Mouse (Mus musculus) liver, embryonic 16.5 days (tissue): Measurements from ENCODE around the gene Gm11563. TPM values are rescaled to one million over a fixed set of nuclear protein-coding genes. Genes with fewer than 3 reads are reported as not detected.
"Not testable (repeated sequence)": the region's sequence is repeated elsewhere in the genome, so short reads cannot be mapped to it uniquely, and the experiment has no call there.

Experiments used
- ATAC-seq: fragments of 200-750 bp; cut with Nextera tagmentation; 2 replicates; pipeline ENCODE4 v1.8.0; 2017; ENCODE audit warnings: low read depth, mild to moderate bottlenecking, moderate number of reproducible peaks, moderate library complexity
- H3K27ac ChIP-seq: fragments of 300-500 bp; sonication (generic); 2 replicates; pipeline ENCODE4 v1.5.1; 2014; ENCODE audit warnings: mild to moderate bottlenecking, low read length
- H3K27me3 ChIP-seq: fragments of 300-500 bp; sonication (generic); 2 replicates; pipeline ENCODE4 v1.6.1; 2014; ENCODE audit warnings: low read depth, low read length, mixed read lengths; ENCODE audit not compliant: control insufficient read depth, insufficient read depth
- H3K36me3 ChIP-seq: fragments of 300-500 bp; sonication (generic); 2 replicates; pipeline ENCODE4 v1.6.1; 2014; ENCODE audit warnings: mild to moderate bottlenecking; ENCODE audit not compliant: control insufficient read depth, insufficient read depth
- H3K4me1 ChIP-seq: fragments of 300-500 bp; sonication (generic); 2 replicates; pipeline ENCODE4 v1.6.1; 2014; ENCODE audit warnings: low read depth, low read length, mixed read lengths; ENCODE audit not compliant: control insufficient read depth
- H3K4me2 ChIP-seq: fragments of 300-500 bp; sonication (generic); 2 replicates; pipeline ENCODE4 v1.6.1; 2014; ENCODE audit warnings: low read depth, low read length, mixed read lengths
- H3K4me3 ChIP-seq: fragments of 300-500 bp; sonication (generic); 2 replicates; pipeline ENCODE4 v1.5.1; 2014; ENCODE audit warnings: low read depth, mild to moderate bottlenecking, low read length
- H3K9ac ChIP-seq: fragments of 300-500 bp; sonication (generic); 2 replicates; pipeline ENCODE4 v1.6.1; 2014; ENCODE audit warnings: low read depth, low read length
- H3K9me3 ChIP-seq: fragments of 300-500 bp; sonication (generic); replicated peaks from 2 replicates; pipeline ENCODE4 v1.6.1; 2016; ENCODE audit warnings: low read length; ENCODE audit not compliant: control insufficient read depth
- WGBS: fragments of 180-500 bp; shearing (Covaris S2); extraction: QIAGEN DNeasy Blood & Tissue Kit; methylation state at CpG from one replicate; pipeline ENCODE4 v1.1.7; 2014; ENCODE audit not compliant: insufficient replicate concordance; 5-methylcytosine and 5-hydroxymethylcytosine counted together
- polyA plus RNA-seq: library from polyadenylated mRNA; unstranded; fragments of >200 nt; fragmentation: Nextera tagmentation; extraction: Ambion mirVana; gene quantifications from 2 replicates; pipeline ENCODE4 v1.2.1, GENCODE M21; 2015

Gene Gm11563
- polyA plus RNA-seq, 1 experiment from 2014 or later, result not detected

- WGBS, result 75% methylated on average over 15 of the region's 15 CpGs
- ATAC-seq, result no peak
- Histone ChIP-seq H3K36me3 (no peaks in the 10 kb centered on the region), H3K4me2 (no peak overlapping the region), H3K4me1 (no peaks in the 10 kb centered on the region), H3K9ac (no peak overlapping the region), H3K27ac (no peak overlapping the region), H3K9me3 (no peaks in the 10 kb centered on the region), H3K27me3 (no peaks in the 10 kb centered on the region), H3K4me3 (no peak overlapping the region)
Measured at GRCm38 (mm10) chr11:99646444-99646843, 12.3 kb downstream of the Gm11563 start.

- no peak for ATAC-seq
- 51% methylated on average over 3 of the region's 3 CpGs for WGBS
- no peaks in the 10 kb centered on the region for H3K9me3 ChIP-seq
- no peak overlapping the region for H3K9ac ChIP-seq
- no peaks in the 10 kb centered on the region for H3K27me3 ChIP-seq
- no peak overlapping the region for H3K4me3 ChIP-seq
- H3K36me3 ChIP-seq, result no peaks in the 10 kb centered on the region
- H3K4me2 ChIP-seq, result no peak overlapping the region
- no peak overlapping the region for H3K27ac ChIP-seq
- no peaks in the 10 kb centered on the region for H3K4me1 ChIP-seq
Measured at GRCm38 (mm10) chr11:99644351-99644750, 14.4 kb downstream of the Gm11563 start.

DNA sequence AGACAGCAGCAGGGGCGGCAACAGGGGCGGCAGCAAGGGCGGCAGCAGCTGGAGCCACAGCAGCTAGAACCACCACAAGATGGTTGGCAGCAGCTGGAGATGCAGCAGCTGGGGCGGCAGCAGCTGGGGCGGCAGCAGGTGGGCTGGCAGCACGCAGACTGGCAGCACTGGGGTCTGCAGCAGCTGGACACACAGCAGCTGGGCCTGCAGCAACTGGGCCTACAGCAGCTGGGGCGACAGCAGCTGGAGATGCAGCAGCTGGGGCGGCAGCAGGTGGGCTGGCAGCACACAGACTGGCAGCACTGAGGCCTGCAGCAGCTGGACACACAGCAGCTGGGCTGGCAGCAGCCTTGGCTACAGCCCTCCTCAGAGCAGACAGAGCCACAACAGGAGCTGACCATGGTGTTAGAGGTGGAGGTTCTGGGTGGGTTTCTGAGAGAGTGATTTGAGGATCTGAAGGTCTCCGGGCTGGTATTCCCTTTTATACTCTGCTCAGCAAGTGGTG is 15.1 kb downstream of the Gm11563 start, which contains the start of gene Krtap4-7:
Gene Krtap4-7, minus strand, starts transcription at position 455 of the 505 bp plus-strand sequence.
- not testable (repeated sequence) for H3K27me3 ChIP-seq, H3K27ac ChIP-seq, H3K4me2 ChIP-seq, H3K9me3 ChIP-seq, H3K9ac ChIP-seq, ATAC-seq, H3K36me3 ChIP-seq, H3K4me3 ChIP-seq, H3K4me1 ChIP-seq
- 67% methylated on average over 9 of the region's 9 CpGs for WGBS

DNA sequence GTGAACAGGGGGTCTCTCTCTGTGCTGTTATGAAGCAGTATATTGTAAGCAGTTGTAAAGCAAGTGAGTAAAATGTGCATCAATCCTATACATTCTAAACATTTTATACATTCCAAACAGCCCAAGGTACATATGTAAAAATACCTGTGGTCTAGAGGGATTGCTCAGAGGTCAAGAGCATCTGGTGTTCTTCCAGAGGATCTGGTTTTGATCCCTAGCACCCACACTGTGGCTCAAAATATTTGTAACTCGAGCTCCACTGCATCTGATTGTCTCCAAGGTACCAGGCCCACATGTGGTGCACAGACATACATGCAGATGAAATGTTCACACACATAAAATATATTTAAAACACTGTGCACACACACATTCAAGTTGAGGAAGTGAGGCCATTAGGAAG is 17.8 kb downstream of the Gm11563 start:
- WGBS, result 18% methylated on average over 1 of the region's 1 CpGs
- no peaks in the 10 kb centered on the region for H3K27me3 ChIP-seq
- no peak for ATAC-seq
- no peaks in the 10 kb centered on the region for H3K4me1 ChIP-seq
- H3K27ac ChIP-seq, result no peak overlapping the region
- H3K9ac ChIP-seq, result no peak overlapping the region
- no peak overlapping the region for H3K4me3 ChIP-seq
- no peaks in the 10 kb centered on the region for H3K9me3 ChIP-seq
- H3K4me2 ChIP-seq, result no peak overlapping the region
- no peaks in the 10 kb centered on the region for H3K36me3 ChIP-seq

DNA sequence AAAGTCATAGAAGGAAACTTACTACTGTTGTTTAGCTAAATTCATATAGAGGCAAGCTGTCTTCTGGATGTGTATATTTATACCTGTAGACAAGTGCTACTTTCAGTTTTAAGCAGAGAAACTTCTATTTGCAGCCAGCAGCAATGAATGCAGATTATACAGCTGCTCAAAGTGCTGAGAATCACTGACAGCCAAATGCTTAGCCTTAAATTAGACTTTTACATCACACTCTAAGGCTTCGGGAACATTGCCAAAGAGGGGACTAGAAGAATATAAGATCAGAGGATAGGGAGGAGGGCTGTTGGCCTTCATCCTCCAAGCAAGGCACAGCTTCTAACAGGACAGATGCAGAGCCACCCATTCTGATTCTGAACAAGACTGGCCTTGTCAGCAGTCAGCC is 21.7 kb downstream of the Gm11563 start:
- no peaks in the 10 kb centered on the region for H3K4me1 ChIP-seq
- no peaks in the 10 kb centered on the region for H3K9me3 ChIP-seq
- WGBS, result 66% methylated on average over 1 of the region's 1 CpGs
- no peak for ATAC-seq
- H3K4me3 ChIP-seq, result no peak overlapping the region
- no peaks in the 10 kb centered on the region for H3K36me3 ChIP-seq
- no peak overlapping the region for H3K4me2 ChIP-seq
- H3K9ac ChIP-seq, result no peak overlapping the region
- H3K27ac ChIP-seq, result no peak overlapping the region
- no peaks in the 10 kb centered on the region for H3K27me3 ChIP-seq

- ATAC-seq, result no peak
- Histone ChIP-seq H3K36me3 (no peaks in the 10 kb centered on the region), H3K4me1 (no peaks in the 10 kb centered on the region), H3K27ac (no peak within 1 kb of the TSS), H3K27me3 (no peaks in the 10 kb centered on the region), H3K4me3 (no peak within 1 kb of the TSS), H3K4me2 (no peak within 1 kb of the TSS), H3K9ac (no peak within 1 kb of the TSS), H3K9me3 (no peaks in the 10 kb centered on the region)
- 44% methylated on average over 8 of the region's 8 CpGs for WGBS
Measured at GRCm38 (mm10) chr11:99634653-99635134, 24.1 kb downstream of the Gm11563 start, which contains the start of gene Krtap4-2. Gene Krtap4-2 (minus strand): TSS chr11:99635084.

DNA sequence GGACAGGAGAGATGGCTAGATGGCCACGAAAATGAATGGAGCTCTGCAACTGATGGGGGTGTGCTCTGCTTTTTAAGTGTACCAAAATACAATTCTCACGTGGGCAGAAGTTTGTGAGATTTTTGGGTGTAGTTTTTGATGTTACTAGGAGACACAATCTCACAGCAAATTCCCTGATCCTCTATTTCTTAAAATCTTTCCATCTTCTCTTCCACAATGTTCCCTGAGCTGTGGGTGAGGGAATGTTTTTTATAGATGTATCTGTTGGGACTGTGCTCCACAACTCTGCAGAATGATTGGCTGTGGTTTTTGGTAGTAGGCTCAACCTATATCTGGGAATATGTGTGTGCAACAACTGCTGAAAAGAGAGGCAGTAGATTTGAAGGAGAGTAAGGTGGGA is 25.5 kb downstream of the Gm11563 start:
- Histone ChIP-seq H3K4me1 (no peaks in the 10 kb centered on the region), H3K9ac (no peak overlapping the region), H3K4me3 (no peak overlapping the region), H3K9me3 (no peaks in the 10 kb centered on the region), H3K36me3 (no peaks in the 10 kb centered on the region), H3K27me3 (no peaks in the 10 kb centered on the region), H3K4me2 (no peak overlapping the region), H3K27ac (no peak overlapping the region)
- WGBS, result 27% methylated on average over 2 of the region's 2 CpGs
- no peak for ATAC-seq

DNA sequence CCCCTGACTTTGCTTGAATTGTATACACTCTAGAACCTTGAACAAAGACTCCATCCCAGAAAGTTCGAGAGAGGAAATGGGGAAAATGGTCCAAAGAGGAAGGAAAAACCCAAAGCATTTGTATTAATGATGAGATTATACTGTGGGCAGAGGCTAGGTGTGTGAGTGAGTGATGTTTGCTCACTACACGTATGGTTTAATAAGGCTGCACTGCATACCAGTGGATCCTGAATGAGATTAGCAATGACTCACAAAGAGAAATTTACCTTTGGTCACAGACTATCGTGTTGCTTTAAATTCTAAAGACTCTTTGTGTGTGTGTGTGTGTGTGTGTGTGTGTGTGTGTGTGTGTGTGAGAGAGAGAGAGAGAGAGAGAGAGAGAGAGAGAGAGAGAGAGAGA is 27.9 kb downstream of the Gm11563 start:
- no peak for ATAC-seq
- H3K4me2 ChIP-seq, result no peak overlapping the region
- no peaks in the 10 kb centered on the region for H3K36me3 ChIP-seq
- 40% methylated on average over 3 of the region's 3 CpGs for WGBS
- H3K4me1 ChIP-seq, result no peaks in the 10 kb centered on the region
- H3K27me3 ChIP-seq, result no peaks in the 10 kb centered on the region
- H3K9ac ChIP-seq, result no peak overlapping the region
- no peak overlapping the region for H3K27ac ChIP-seq
- no peaks in the 10 kb centered on the region for H3K9me3 ChIP-seq
- H3K4me3 ChIP-seq, result no peak overlapping the region

DNA sequence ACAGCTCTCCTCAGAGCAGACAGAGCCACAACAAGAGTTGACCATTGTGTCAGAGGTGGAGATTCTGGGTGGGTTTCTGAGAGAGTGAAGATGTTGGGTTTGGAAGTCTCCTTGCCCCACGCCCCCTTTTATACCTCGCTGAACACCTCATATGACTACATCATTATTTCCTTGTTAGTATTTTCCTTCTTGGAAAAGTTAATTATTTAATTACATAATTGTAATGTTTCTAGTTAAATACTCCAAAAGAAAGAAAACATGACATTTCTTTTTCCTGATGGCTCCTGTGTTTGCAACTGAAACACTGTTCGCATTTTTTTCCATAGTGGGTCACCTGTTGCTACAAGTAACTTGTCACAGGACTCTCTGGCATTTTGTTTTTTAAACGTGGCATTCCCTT is 30.6 kb downstream of the Gm11563 start, which contains the start of gene Krtap4-1:
Gene Krtap4-1, minus strand, starts transcription at position 101 of the 400 bp plus-strand sequence.
- no peaks in the 10 kb centered on the region for H3K9me3 ChIP-seq
- H3K4me1 ChIP-seq, result no peaks in the 10 kb centered on the region
- 56% methylated on average over 4 of the region's 4 CpGs for WGBS
- H3K4me2 ChIP-seq, result no peak within 1 kb of the TSS
- ATAC-seq, result no peak
- H3K27ac ChIP-seq, result no peak within 1 kb of the TSS
- no peaks in the 10 kb centered on the region for H3K27me3 ChIP-seq
- no peak within 1 kb of the TSS for H3K4me3 ChIP-seq
- no peaks in the 10 kb centered on the region for H3K36me3 ChIP-seq
- no peak within 1 kb of the TSS for H3K9ac ChIP-seq
